Mouse (Mus musculus) urinary bladder, postnatal 36 days (tissue): ENCODE measurements around the gene Naip5.
"Not testable (repeated sequence)": the region's sequence is repeated elsewhere in the genome, so short reads cannot be mapped to it uniquely, and the experiment has no call there.

Experiments used
- DNase-seq, 2 experiments: peaks; one replicate each; pipeline ENCODE4 v3.0.0; 2022; ENCODE audit warnings: low spot score in 2 of 2, mixed read lengths in 1 of 2

The Naip5 gene

DNA sequence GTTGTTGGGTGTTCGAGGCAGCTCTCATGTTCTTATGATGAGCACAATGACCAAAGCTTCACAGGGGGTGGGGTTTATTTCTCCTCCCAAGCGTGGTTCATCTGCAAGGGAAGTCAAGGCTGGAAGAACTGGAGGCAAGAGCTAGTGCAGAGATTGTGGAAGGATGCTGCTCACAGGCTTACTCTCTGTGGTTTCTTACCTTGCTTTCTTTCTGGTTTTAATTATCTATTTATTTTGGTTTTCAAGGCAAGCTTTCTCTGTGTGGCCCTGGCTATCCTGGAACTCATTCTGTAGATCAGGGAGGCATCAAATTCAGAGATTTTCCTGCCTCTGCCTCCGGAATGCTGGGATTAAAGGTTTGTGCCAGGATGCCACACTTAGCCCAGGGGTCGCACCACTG lies at the start of gene Naip5:
Gene Naip5, minus strand, starts transcription at position 101 of the 400 bp plus-strand sequence.
- DNase-seq: not testable (repeated sequence)

GRCm38 (mm10) chr13:100284611-100285010 lies 38.5 kb upstream of the Naip5 start:
- no peak for DNase-seq

DNA sequence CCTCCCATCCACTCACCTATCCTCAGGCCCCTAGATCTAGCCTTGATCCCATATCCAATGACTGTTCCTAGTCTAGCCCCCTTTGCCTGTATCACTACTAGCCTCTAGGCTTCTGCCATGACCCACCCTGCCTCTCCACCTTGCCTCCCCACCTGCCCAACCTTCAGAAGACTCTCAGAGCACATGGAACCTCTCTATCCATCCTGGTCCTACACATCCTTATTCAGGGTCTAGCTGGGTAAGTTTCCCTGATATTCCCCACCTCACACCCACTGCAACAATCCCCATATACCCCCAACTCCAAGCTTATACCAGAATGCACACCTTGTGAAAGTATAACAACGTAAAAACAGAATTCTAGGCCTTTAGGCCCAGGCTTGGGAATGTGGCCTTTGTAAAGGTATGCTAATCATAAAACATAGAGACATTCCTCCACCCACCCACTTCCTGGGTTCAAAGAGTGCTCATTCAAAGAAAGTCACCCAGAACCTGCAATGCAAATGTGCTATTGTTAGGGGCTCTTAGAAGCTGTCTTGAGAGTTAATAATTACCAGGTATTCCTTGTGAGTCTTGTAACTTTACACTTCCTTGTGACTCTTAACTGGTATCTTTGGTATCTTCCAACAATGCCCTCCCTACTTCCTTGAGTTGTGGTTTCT lies 25.5 kb upstream of the Naip5 start:
- not testable (repeated sequence) for DNase-seq

DNA sequence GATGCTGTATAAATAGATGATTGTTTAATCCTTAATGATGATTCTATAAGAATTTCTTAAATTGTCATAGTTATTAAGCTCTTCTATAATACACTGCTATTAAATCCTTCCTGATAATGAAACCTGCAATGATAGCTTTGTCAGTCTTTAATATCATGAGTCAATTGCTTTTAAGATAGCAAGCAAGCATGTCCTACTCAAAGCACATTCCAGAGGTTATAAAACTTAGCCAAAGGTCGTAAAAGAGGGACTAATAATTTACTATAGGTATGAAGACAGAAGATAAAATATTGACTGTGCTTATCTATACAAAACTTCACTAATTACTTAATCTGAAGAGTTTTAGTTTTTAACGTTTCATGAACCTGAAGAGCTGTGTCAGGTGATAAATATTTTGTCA lies 10.9 kb upstream of the Naip5 start:
- not testable (repeated sequence) for DNase-seq

GRCm38 (mm10) chr13:100255925-100256324 lies 9.8 kb upstream of the Naip5 start:
- DNase-seq: not testable (repeated sequence)

DNA sequence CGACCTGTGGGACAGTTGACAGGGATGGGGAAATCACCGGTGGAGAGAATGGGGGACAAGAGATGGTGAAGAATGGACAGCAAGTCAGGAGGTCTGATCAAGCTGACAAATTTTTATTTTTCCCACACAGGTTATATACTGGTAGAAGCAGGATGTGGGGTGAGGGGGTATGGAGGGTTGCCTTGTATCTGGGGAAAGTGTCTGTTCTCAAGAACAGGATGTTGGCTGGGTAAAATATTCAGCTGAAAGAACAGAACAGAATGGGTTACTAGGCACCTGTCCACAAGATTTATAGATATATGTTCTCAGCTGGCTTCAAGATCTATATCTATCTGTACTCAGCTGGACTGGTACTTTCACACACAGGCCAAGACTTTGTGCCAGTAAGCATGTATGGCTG lies 5.8 kb upstream of the Naip5 start:
- DNase-seq: not testable (repeated sequence)

GRCm38 (mm10) chr13:100246896-100247519 lies 885 bp upstream of the Naip5 start:
- DNase-seq: not testable (repeated sequence)

GRCm38 (mm10) chr13:100243702-100244101 lies 2.4 kb downstream of the Naip5 start:
- no peak for DNase-seq

DNA sequence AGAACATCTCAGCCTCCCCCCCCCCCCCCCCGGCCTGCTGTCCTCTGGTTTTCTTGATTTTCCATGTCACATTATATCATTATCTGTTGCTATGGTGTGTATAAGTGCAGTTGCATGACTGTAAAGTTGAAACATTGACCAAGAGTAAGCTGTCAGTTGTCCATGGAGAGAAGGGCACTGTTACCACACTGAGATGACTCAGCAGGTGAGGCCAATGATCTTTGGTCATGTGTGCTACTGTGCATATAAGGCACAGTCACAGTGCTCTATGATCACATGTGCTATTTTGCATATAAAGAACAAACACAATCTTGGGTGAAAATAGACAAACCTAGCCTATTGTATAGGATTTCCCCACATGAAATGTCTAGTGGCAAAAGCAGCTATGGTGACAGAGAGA lies 32.4 kb downstream of the Naip5 start:
- DNase-seq: not testable (repeated sequence)

DNA sequence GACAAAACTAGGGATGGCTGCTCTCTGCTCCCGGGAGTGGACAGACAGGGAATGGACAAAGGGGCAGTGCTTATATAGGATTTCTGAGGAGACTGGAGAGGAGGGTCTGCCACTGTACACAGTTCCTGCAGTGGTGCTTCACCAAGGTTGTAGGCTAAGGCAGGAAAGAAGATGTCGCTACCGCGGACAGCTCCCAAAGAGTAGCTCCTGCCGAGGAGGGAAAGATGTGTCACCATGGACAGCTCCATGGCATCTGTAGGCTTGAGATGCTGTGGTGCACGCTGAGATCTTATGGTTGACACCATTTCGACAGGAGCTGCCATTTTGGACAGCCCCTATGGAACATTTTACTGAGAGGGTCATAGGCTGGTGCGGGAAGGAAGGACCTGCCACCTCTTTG lies 35.6 kb downstream of the Naip5 start:
- peak; percentile 39 to 43 for DNase-seq

- DNase-seq: no peak
These were observed 42.8 kb downstream of the Naip5 start for GRCm38 (mm10) chr13:100203319-100203718.

- DNase-seq: not testable (repeated sequence)
These were observed 44.3 kb downstream of the Naip5 start, which contains the start of gene Naip2 for GRCm38 (mm10) chr13:100201659-100202333. Naip2 (minus strand) TSS chr13:100202092.

DNA sequence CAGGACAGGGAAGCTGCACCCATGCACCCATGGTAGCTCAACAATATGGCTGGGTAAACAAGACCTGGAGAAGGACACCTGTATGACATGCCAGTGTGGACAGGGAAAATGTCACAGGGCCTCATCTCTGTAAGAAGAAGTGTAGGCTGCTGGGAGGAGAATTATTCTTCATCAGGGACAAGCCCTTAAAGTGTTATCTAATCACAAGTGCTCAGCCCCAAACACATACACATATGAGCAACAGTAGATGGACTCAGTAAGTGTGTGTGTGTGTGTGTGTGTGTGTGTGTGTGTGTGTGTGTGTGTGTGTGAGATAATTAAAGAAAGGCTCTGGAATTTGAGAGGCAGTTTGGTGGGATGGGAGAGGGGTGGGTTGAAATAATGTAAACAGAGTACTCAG lies 45.3 kb downstream of the Naip5 start:
- no peak for DNase-seq

GRCm38 (mm10) chr13:100195421-100195820 lies 50.7 kb downstream of the Naip5 start:
- no peak for DNase-seq

- DNase-seq: not testable (repeated sequence)
These were observed 63.0 kb downstream of the Naip5 start for GRCm38 (mm10) chr13:100183111-100183510.

- DNase-seq: not testable (repeated sequence)
These were observed 71.8 kb downstream of the Naip5 start for GRCm38 (mm10) chr13:100174360-100174759.

GRCm38 (mm10) chr13:100166378-100166777 lies 79.7 kb downstream of the Naip5 start:
- DNase-seq: not testable (repeated sequence)

GRCm38 (mm10) chr13:100162467-100162866 lies 83.7 kb downstream of the Naip5 start:
- not testable (repeated sequence) for DNase-seq
